Mouse (Mus musculus) layer of hippocampus, postnatal 10 days (tissue): ENCODE data around the gene Esf1. TPM values are rescaled to one million over a fixed set of nuclear protein-coding genes. Genes with fewer than 3 reads are reported as not detected.
"Not testable (repeated sequence)": the region's sequence is repeated elsewhere in the genome, so short reads cannot be mapped to it uniquely, and the experiment has no call there.

Source experiments
- DNase-seq, 2 experiments: peaks; one replicate each; pipeline ENCODE4 v3.0.0; 2021; ENCODE audit warnings: low spot score in 2 of 2
- total RNA-seq, 2 experiments: library from RNA; stranded (reverse); gene quantifications; 2 replicates each; pipeline ENCODE4 v1.2.3; 2021

The Esf1 gene
- total RNA-seq, 2 experiments from 2014 or later, result 21.4 to 22.6 TPM

GRCm38 (mm10) chr2:140097131-140097591 lies 73.2 kb downstream of the Esf1 start:
- no peak for DNase-seq

GRCm38 (mm10) chr2:140096034-140096433 lies 74.3 kb downstream of the Esf1 start:
- no peak for DNase-seq

- DNase-seq, result no peak
These were observed 76.9 kb downstream of the Esf1 start for GRCm38 (mm10) chr2:140093433-140093832.

GRCm38 (mm10) chr2:140084245-140084644 lies 86.1 kb downstream of the Esf1 start:
- no peak for DNase-seq

GRCm38 (mm10) chr2:140080747-140081577 lies 89.4 kb downstream of the Esf1 start:
- DNase-seq, result no peak

GRCm38 (mm10) chr2:140079284-140079683 lies 91.1 kb downstream of the Esf1 start:
- DNase-seq, result not testable (repeated sequence)

- DNase-seq, result no peak
These were observed 91.6 kb downstream of the Esf1 start for GRCm38 (mm10) chr2:140078600-140079280.

GRCm38 (mm10) chr2:140077476-140077875 lies 92.9 kb downstream of the Esf1 start:
- DNase-seq, result no peak

GRCm38 (mm10) chr2:140075150-140075549 lies 95.2 kb downstream of the Esf1 start:
- no peak for DNase-seq

Other genes with a start within 250 kb of the Esf1 start
- gene Tasp1, start 103.8 kb downstream of the Esf1 start, total RNA-seq, result 10 to 100 TPM; 29.0 to 33.6 TPM
- not detected for gene Gm17374, start 18.5 kb downstream of the Esf1 start, total RNA-seq
- 10 to 100 TPM; 51.7 to 53.3 TPM for gene Ndufaf5, start 85 bp upstream of the Esf1 start, total RNA-seq
- not detected for gene Sel1l2, start 219.1 kb upstream of the Esf1 start, total RNA-seq
- gene Macrod2, start 224.7 kb upstream of the Esf1 start, total RNA-seq, result 10 to 100 TPM; 58.4 to 70.5 TPM